Mouse (Mus musculus) C2C12 (cell line): ENCODE data around the gene Lbhd1.
A peak's percentile ranks its signal among the peaks of the same experiment; 100 is the strongest.

Experiments used
- CEBPB ChIP-seq: IDR thresholded peaks from one replicate; pipeline ENCODE4 v1.6.1; 2011; ENCODE audit warnings: low read depth, mild to moderate bottlenecking, control low read depth, moderate library complexity
- CTCF ChIP-seq: IDR thresholded peaks from one replicate; pipeline ENCODE4 v1.5.1; 2011; ENCODE audit not compliant: control insufficient read depth, insufficient read depth, insufficient read length
- FOSL1 ChIP-seq: IDR thresholded peaks from one replicate; pipeline ENCODE4 v1.8.0; 2011; ENCODE audit warnings: mild to moderate bottlenecking, low read length; ENCODE audit not compliant: poor library complexity, insufficient read depth, severe bottlenecking
- MAX ChIP-seq: IDR thresholded peaks from one replicate; pipeline ENCODE4 v1.6.1; 2011; ENCODE audit warnings: mild to moderate bottlenecking, control low read depth
- USF1 ChIP-seq: IDR thresholded peaks from one replicate; pipeline ENCODE4 v1.6.1; 2011; ENCODE audit warnings: low read depth, mild to moderate bottlenecking, control low read depth, moderate library complexity

- peak; percentile 16 for TF ChIP-seq CTCF
- no peak for TF ChIP-seq CEBPB
- TF ChIP-seq USF1: peak; percentile 79
- TF ChIP-seq MAX: no peak
- TF ChIP-seq FOSL1: no peak
Measured at GRCm38 (mm10) chr19:8857689-8858088, 25.8 kb upstream of the Lbhd1 start.
